Mouse (Mus musculus): ENCODE data around the gene Mindy4. TPM values are rescaled to one million over a fixed set of nuclear protein-coding genes. Genes with fewer than 3 reads are reported as not detected.

Gene Mindy4
- polyA plus RNA-seq, 1 experiment from 2014 or later, result 24.2 TPM

GRCm38 (mm10) chr6:55230048-55230447 lies 26.9 kb downstream of the Mindy4 start:
- Histone ChIP-seq H3K36me3 (ENCODE audit: control insufficient read depth, insufficient read depth, low read length) (no peaks in the 10 kb centered on the region), H3K9me3 (ENCODE audit: control insufficient read depth, low read length) (no peaks in the 10 kb centered on the region), H3K4me1 (ENCODE audit: control insufficient read depth, insufficient read depth, low read length) (no peaks in the 10 kb centered on the region), H3K4me3 (ENCODE audit: low read depth, low read length) (no peak overlapping the region), H3K27me3 (ENCODE audit: control insufficient read depth, insufficient read depth, low read length) (no peaks in the 10 kb centered on the region), H3K9ac (ENCODE audit: low read length) (no peak overlapping the region), H3K27ac (ENCODE audit: low read depth, low read length) (no peak overlapping the region), H3K4me2 (no peak overlapping the region)
- no peak for ATAC-seq (ENCODE audit: low FRiP score)
- WGBS, result 82% methylated on average over 8 of the region's 8 CpGs
- DNase-seq (ENCODE audit: low spot score, missing footprints), result no peak

- no peak overlapping the region for H3K9ac ChIP-seq (ENCODE audit: low read length)
- 90% methylated on average over 7 of the region's 7 CpGs for WGBS
- no peak overlapping the region for H3K4me3 ChIP-seq (ENCODE audit: low read depth, low read length)
- H3K4me1 ChIP-seq (ENCODE audit: control insufficient read depth, insufficient read depth, low read length), result no peaks in the 10 kb centered on the region
- DNase-seq (ENCODE audit: low spot score, missing footprints) (no peak), ATAC-seq (ENCODE audit: low FRiP score) (no peak)
- no peak overlapping the region for H3K4me2 ChIP-seq
- H3K27ac ChIP-seq (ENCODE audit: low read depth, low read length), result no peak overlapping the region
- H3K27me3 ChIP-seq (ENCODE audit: control insufficient read depth, insufficient read depth, low read length), result no peaks in the 10 kb centered on the region
- H3K9me3 ChIP-seq (ENCODE audit: control insufficient read depth, low read length), result no peaks in the 10 kb centered on the region
- H3K36me3 ChIP-seq (ENCODE audit: control insufficient read depth, insufficient read depth, low read length), result no peaks in the 10 kb centered on the region
These were observed 28.9 kb downstream of the Mindy4 start for GRCm38 (mm10) chr6:55232101-55232500.

- Histone ChIP-seq H3K4me1 (ENCODE audit: control insufficient read depth, insufficient read depth, low read length) (no peaks in the 10 kb centered on the region), H3K4me3 (ENCODE audit: low read depth, low read length) (no peak overlapping the region), H3K4me2 (no peak overlapping the region), H3K9ac (ENCODE audit: low read length) (no peak overlapping the region), H3K9me3 (ENCODE audit: control insufficient read depth, low read length) (no peaks in the 10 kb centered on the region), H3K27me3 (ENCODE audit: control insufficient read depth, insufficient read depth, low read length) (no peaks in the 10 kb centered on the region), H3K36me3 (ENCODE audit: control insufficient read depth, insufficient read depth, low read length) (no peaks in the 10 kb centered on the region), H3K27ac (ENCODE audit: low read depth, low read length) (no peak overlapping the region)
- 67% methylated on average over 3 of the region's 3 CpGs for WGBS
- ATAC-seq (ENCODE audit: low FRiP score), result peak; percentile 52; the same call in 1 of the 2 replicates
- peak; percentile 91 for DNase-seq (ENCODE audit: low spot score, missing footprints)
These were observed 29.5 kb downstream of the Mindy4 start for GRCm38 (mm10) chr6:55232524-55233264.

- 95% methylated on average over 5 of the region's 5 CpGs for WGBS
- no peak overlapping the region for H3K4me2 ChIP-seq
These were observed 30.1 kb downstream of the Mindy4 start for GRCm38 (mm10) chr6:55233326-55233725.

GRCm38 (mm10) chr6:55234636-55235035 lies 31.5 kb downstream of the Mindy4 start:
- H3K4me3 ChIP-seq (ENCODE audit: low read depth, low read length), result no peak overlapping the region
- H3K9ac ChIP-seq (ENCODE audit: low read length), result no peak overlapping the region
- DNase-seq (ENCODE audit: low spot score, missing footprints), result no peak
- H3K4me1 ChIP-seq (ENCODE audit: control insufficient read depth, insufficient read depth, low read length), result no peaks in the 10 kb centered on the region
- WGBS, result 87% methylated on average over 6 of the region's 6 CpGs
- H3K9me3 ChIP-seq (ENCODE audit: control insufficient read depth, low read length), result no peaks in the 10 kb centered on the region
- H3K4me2 ChIP-seq, result no peak overlapping the region
- no peaks in the 10 kb centered on the region for H3K36me3 ChIP-seq (ENCODE audit: control insufficient read depth, insufficient read depth, low read length)
- H3K27ac ChIP-seq (ENCODE audit: low read depth, low read length), result no peak overlapping the region
- H3K27me3 ChIP-seq (ENCODE audit: control insufficient read depth, insufficient read depth, low read length), result no peaks in the 10 kb centered on the region
- no peak for ATAC-seq (ENCODE audit: low FRiP score)

More at GRCm38 (mm10) chr6:55233326-55233725, 30.1 kb downstream of the Mindy4 start:
- no peaks in the 10 kb centered on the region for H3K9me3 ChIP-seq (ENCODE audit: control insufficient read depth, low read length)
- H3K36me3 ChIP-seq (ENCODE audit: control insufficient read depth, insufficient read depth, low read length), result no peaks in the 10 kb centered on the region
- no peak overlapping the region for H3K27ac ChIP-seq (ENCODE audit: low read depth, low read length)
- no peak overlapping the region for H3K4me3 ChIP-seq (ENCODE audit: low read depth, low read length)
- no peaks in the 10 kb centered on the region for H3K27me3 ChIP-seq (ENCODE audit: control insufficient read depth, insufficient read depth, low read length)
- ATAC-seq (ENCODE audit: low FRiP score) (0 out of 2 replicates have a peak, but pooled peaks have one; percentile 14), DNase-seq (ENCODE audit: low spot score, missing footprints) (no peak)
- no peak overlapping the region for H3K9ac ChIP-seq (ENCODE audit: low read length)
- H3K4me1 ChIP-seq (ENCODE audit: control insufficient read depth, insufficient read depth, low read length), result no peaks in the 10 kb centered on the region

GRCm38 (mm10) chr6:55235733-55236132 lies 32.5 kb downstream of the Mindy4 start:
- WGBS, result 83% methylated on average over 4 of the region's 4 CpGs
- DNase-seq (ENCODE audit: low spot score, missing footprints) (no peak), ATAC-seq (ENCODE audit: low FRiP score) (no peak)
- no peaks in the 10 kb centered on the region for H3K27me3 ChIP-seq (ENCODE audit: control insufficient read depth, insufficient read depth, low read length)
- H3K9me3 ChIP-seq (ENCODE audit: control insufficient read depth, low read length), result no peaks in the 10 kb centered on the region
- no peak overlapping the region for H3K9ac ChIP-seq (ENCODE audit: low read length)
- H3K36me3 ChIP-seq (ENCODE audit: control insufficient read depth, insufficient read depth, low read length), result no peaks in the 10 kb centered on the region
- no peak overlapping the region for H3K27ac ChIP-seq (ENCODE audit: low read depth, low read length)
- H3K4me1 ChIP-seq (ENCODE audit: control insufficient read depth, insufficient read depth, low read length), result no peaks in the 10 kb centered on the region
- no peak overlapping the region for H3K4me2 ChIP-seq
- no peak overlapping the region for H3K4me3 ChIP-seq (ENCODE audit: low read depth, low read length)

- H3K9ac ChIP-seq (ENCODE audit: low read length), result no peak overlapping the region
- peak; percentile 39 for DNase-seq (ENCODE audit: low spot score, missing footprints)
- H3K27ac ChIP-seq (ENCODE audit: low read depth, low read length), result no peak overlapping the region
- no peaks in the 10 kb centered on the region for H3K4me1 ChIP-seq (ENCODE audit: control insufficient read depth, insufficient read depth, low read length)
- ATAC-seq (ENCODE audit: low FRiP score), result no peak
- no peaks in the 10 kb centered on the region for H3K36me3 ChIP-seq (ENCODE audit: control insufficient read depth, insufficient read depth, low read length)
- no peaks in the 10 kb centered on the region for H3K27me3 ChIP-seq (ENCODE audit: control insufficient read depth, insufficient read depth, low read length)
- H3K4me2 ChIP-seq, result no peak overlapping the region
- H3K4me3 ChIP-seq (ENCODE audit: low read depth, low read length), result no peak overlapping the region
- WGBS, result 71% methylated on average over 8 of the region's 8 CpGs
- H3K9me3 ChIP-seq (ENCODE audit: control insufficient read depth, low read length), result no peaks in the 10 kb centered on the region
These were observed 36.7 kb downstream of the Mindy4 start for GRCm38 (mm10) chr6:55239931-55240330.

- Histone ChIP-seq H3K27me3 (ENCODE audit: control insufficient read depth, insufficient read depth, low read length) (no peaks in the 10 kb centered on the region), H3K36me3 (ENCODE audit: control insufficient read depth, insufficient read depth, low read length) (no peaks in the 10 kb centered on the region), H3K4me3 (ENCODE audit: low read depth, low read length) (no peak overlapping the region), H3K9me3 (ENCODE audit: control insufficient read depth, low read length) (no peaks in the 10 kb centered on the region), H3K27ac (ENCODE audit: low read depth, low read length) (no peak overlapping the region), H3K4me1 (ENCODE audit: control insufficient read depth, insufficient read depth, low read length) (no peaks in the 10 kb centered on the region), H3K4me2 (no peak overlapping the region), H3K9ac (ENCODE audit: low read length) (no peak overlapping the region)
- 90% methylated on average over 9 of the region's 9 CpGs for WGBS
- DNase-seq (ENCODE audit: low spot score, missing footprints), result peak; percentile 72
- no peak for ATAC-seq (ENCODE audit: low FRiP score)
These were observed 37.5 kb downstream of the Mindy4 start for GRCm38 (mm10) chr6:55240591-55241260.

- no peaks in the 10 kb centered on the region for H3K36me3 ChIP-seq (ENCODE audit: control insufficient read depth, insufficient read depth, low read length)
- H3K9me3 ChIP-seq (ENCODE audit: control insufficient read depth, low read length), result no peaks in the 10 kb centered on the region
- no peak for ATAC-seq (ENCODE audit: low FRiP score)
These were observed 38.3 kb downstream of the Mindy4 start for GRCm38 (mm10) chr6:55241479-55241878.

More at GRCm38 (mm10) chr6:55241479-55241878, 38.3 kb downstream of the Mindy4 start:
- DNase-seq (ENCODE audit: low spot score, missing footprints), result peak; percentile 60
- 85% methylated on average over 5 of the region's 5 CpGs for WGBS
- Histone ChIP-seq H3K4me2 (no peak overlapping the region), H3K27me3 (ENCODE audit: control insufficient read depth, insufficient read depth, low read length) (no peaks in the 10 kb centered on the region), H3K4me1 (ENCODE audit: control insufficient read depth, insufficient read depth, low read length) (no peaks in the 10 kb centered on the region), H3K9ac (ENCODE audit: low read length) (no peak overlapping the region), H3K4me3 (ENCODE audit: low read depth, low read length) (no peak overlapping the region), H3K27ac (ENCODE audit: low read depth, low read length) (no peak overlapping the region)
